Mouse (Mus musculus) heart, postnatal 10 days (tissue): ENCODE results near the gene Gm36176. TPM values are rescaled to one million over a fixed set of nuclear protein-coding genes. Genes with fewer than 3 reads are reported as not detected.
A peak's percentile ranks its signal among the peaks of the same experiment; 100 is the strongest.
"Not testable (repeated sequence)": the region's sequence is repeated elsewhere in the genome, so short reads cannot be mapped to it uniquely, and the experiment has no call there.

Source experiments
- DNase-seq, 2 experiments: peaks; one replicate each; pipeline ENCODE4 v3.0.0; 2021
- intact Hi-C: fragments of 180-260 bp; cut with DNase I; formaldehyde crosslinking; loops from one replicate; pipeline ENCODE4 v1.15.1; 2025
- total RNA-seq, 2 experiments: library from RNA; stranded (reverse); gene quantifications; 2 replicates each; pipeline ENCODE4 v1.2.3; 2021

Gm36176 gene
- total RNA-seq, result not detected

- DNase-seq, result no peak
- intact Hi-C loops, result no loop called here
Measured at GRCm38 (mm10) chr10:77846503-77846902, at the start of gene Gm36176. Gm36176 (plus strand) TSS chr10:77846803.

GRCm38 (mm10) chr10:77797677-77798076 is 48.9 kb upstream of the Gm36176 start:
- DNase-seq, result peak; percentile 44 to 50
- intact Hi-C loops, result no loop called here

GRCm38 (mm10) chr10:77798164-77798920 is 48.3 kb upstream of the Gm36176 start:
- intact Hi-C loops, result not testable (repeated sequence)
- peak; percentile 31 to 50 for DNase-seq

GRCm38 (mm10) chr10:77798921-77799508 is 47.6 kb upstream of the Gm36176 start, which contains the start of gene Gm19668:
Gm19668 (minus strand) TSS chr10:77799133.
- DNase-seq, result no peak
- intact Hi-C loops, result no loop called here

- no peak for DNase-seq
- intact Hi-C loops, result no loop called here
Measured at GRCm38 (mm10) chr10:77804095-77804494, 42.5 kb upstream of the Gm36176 start.

- no peak for DNase-seq
- intact Hi-C loops, result no loop called here
Measured at GRCm38 (mm10) chr10:77811743-77812142, 34.9 kb upstream of the Gm36176 start, which contains the start of gene Gm9507. Gm9507 (minus strand) TSS chr10:77811843.

- DNase-seq, result no peak
- intact Hi-C loops, result no loop called here
Measured at GRCm38 (mm10) chr10:77814382-77814781, 32.2 kb upstream of the Gm36176 start, which contains the start of gene Gm2696. Gm2696 (plus strand) TSS chr10:77814682.

- DNase-seq, result peak; percentile 7 to 44
- intact Hi-C loops, result loop anchor here (5.0 kb wide), 1 partner anchor 188 kb away; no protein-coding TSS in a partner anchor
Measured at GRCm38 (mm10) chr10:77815514-77815913, 31.1 kb upstream of the Gm36176 start.

GRCm38 (mm10) chr10:77818523-77818922 is 28.1 kb upstream of the Gm36176 start:
- intact Hi-C loops, result loop anchor here (5.0 kb wide), 1 partner anchor 191 kb away; no protein-coding TSS in a partner anchor
- DNase-seq, result no peak

- DNase-seq, result no peak
- intact Hi-C loops, result loop anchor here (5.0 kb wide), 1 partner anchor 192 kb away; no protein-coding TSS in a partner anchor
Measured at GRCm38 (mm10) chr10:77819203-77819602, 27.4 kb upstream of the Gm36176 start.

GRCm38 (mm10) chr10:77826951-77827350 is 19.7 kb upstream of the Gm36176 start, which contains the start of gene Krtap10-4:
Krtap10-4 (minus strand) TSS chr10:77827095.
- intact Hi-C loops, result no loop called here
- DNase-seq, result no peak

GRCm38 (mm10) chr10:77835647-77836046 is 11.0 kb upstream of the Gm36176 start, which contains the start of gene Krtap10-10:
Krtap10-10 (plus strand) TSS chr10:77835947.
- no peak for DNase-seq
- intact Hi-C loops, result no loop called here

GRCm38 (mm10) chr10:77839006-77839405 is 7.6 kb upstream of the Gm36176 start:
- DNase-seq, result no peak
- intact Hi-C loops, result no loop called here

GRCm38 (mm10) chr10:77846961-77847360 is 358 bp downstream of the Gm36176 start:
- intact Hi-C loops, result no loop called here
- no peak for DNase-seq

- intact Hi-C loops, result no loop called here
- DNase-seq, result no peak
Measured at GRCm38 (mm10) chr10:77847538-77847937, 935 bp downstream of the Gm36176 start.

- intact Hi-C loops, result no loop called here
- DNase-seq, result no peak
Measured at GRCm38 (mm10) chr10:77852559-77852958, 6.0 kb downstream of the Gm36176 start, which contains the start of gene Gm10318. Gm10318 (plus strand) TSS chr10:77852859.

- intact Hi-C loops, result no loop called here
Measured at GRCm38 (mm10) chr10:77861675-77862074, 15.1 kb downstream of the Gm36176 start, which contains the start of gene Gm3285. Gm3285 (plus strand) TSS chr10:77861975.

GRCm38 (mm10) chr10:77864067-77864761 is 17.6 kb downstream of the Gm36176 start:
- intact Hi-C loops, result no loop called here
- no peak for DNase-seq

More at GRCm38 (mm10) chr10:77861675-77862074, 15.1 kb downstream of the Gm36176 start, which contains the start of gene Gm3285:
- DNase-seq, result no peak

GRCm38 (mm10) chr10:77864762-77865143 is 18.1 kb downstream of the Gm36176 start:
- DNase-seq, result no peak
- intact Hi-C loops, result no loop called here

- intact Hi-C loops, result no loop called here
- peak in 1 of 2 experiments; percentile 34 for DNase-seq
Measured at GRCm38 (mm10) chr10:77867546-77867945, 20.9 kb downstream of the Gm36176 start.

- intact Hi-C loops, result no loop called here
- DNase-seq, result no peak
Measured at GRCm38 (mm10) chr10:77869651-77870050, 23.0 kb downstream of the Gm36176 start.
